Mouse (Mus musculus): Measurements from ENCODE around the gene Babam2.
"Not testable (repeated sequence)": the region's sequence is repeated elsewhere in the genome, so short reads cannot be mapped to it uniquely, and the experiment has no call there.

The Babam2 gene

DNA sequence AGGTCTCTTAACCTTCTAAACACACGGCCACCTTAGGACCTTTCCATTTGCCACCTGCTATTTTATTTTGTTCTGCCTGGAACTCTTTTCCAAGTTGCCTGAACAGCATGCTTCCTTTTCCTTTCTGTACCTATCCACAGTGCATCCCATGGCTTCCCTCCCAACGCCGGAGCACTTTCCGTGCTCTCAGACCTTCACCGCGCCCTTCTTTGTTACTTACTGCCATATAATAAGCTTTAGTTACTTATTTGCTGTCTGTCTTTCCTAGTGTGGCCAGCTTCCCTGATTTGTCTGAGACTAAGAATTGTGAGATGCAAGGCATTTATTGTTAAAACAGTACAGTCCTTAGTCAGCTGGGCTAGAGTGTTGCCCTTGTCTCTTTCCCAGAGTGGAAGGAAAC lies 94.9 kb downstream of the Babam2 start:
- no peak for DNase-seq

DNA sequence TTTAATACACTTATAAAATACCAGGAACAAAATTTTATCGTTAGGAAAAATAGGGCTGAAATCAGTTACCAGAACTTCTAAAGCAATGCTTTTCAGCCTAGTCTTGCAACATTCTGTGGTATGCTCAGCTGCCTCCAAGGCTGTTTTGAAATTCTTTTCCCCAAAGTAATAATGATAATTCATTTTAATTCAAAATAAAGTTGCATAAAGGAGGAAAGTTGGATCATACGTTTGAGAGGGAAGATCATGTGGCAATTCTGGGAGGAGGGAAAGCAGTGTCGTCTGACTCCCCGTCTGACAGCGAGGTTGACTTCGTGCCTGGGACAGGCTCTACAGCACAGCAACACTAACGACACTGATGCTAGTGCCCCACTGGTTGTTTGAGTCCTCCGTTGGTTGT lies 95.4 kb downstream of the Babam2 start:
- DNase-seq = no peak

DNA sequence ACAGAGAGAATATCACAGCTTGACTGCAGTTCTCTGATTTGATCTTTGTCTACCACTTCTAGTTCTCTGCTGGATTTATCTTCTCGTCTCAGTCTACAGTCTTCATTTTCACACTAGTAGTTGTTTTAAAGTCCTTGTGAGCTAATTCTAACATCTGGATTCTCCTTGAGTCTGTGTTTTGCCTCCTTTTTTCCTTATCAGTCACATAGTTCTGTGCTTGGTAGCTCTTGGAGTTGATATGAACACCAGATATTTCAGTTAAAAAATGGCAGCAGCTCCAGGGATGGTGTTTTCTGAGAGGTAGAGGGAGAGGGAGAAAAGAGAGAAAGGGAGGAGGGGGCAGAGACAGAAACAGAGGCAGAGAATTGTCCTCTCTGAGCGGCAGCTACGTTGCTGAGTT lies 97.9 kb downstream of the Babam2 start:
- no peak for DNase-seq

DNA sequence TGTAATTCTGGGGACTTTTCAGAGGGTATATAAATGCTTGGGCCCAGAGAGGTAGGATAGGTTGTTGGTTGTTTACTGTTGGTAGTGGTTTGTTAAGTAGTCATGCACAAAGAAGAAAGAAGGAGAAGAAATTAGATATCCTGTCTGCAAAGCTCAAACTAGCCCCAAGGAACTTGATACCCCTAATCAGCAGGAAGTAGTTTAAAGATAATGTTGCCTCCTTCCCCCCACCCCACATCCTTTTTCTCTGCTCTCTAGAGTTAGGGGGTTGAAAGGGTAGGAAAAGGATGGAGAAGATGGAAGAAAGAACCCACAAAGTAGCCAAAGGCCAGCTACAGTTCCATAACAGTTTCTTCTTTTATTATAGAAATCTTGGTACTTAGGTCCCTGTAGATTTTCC lies 99.5 kb downstream of the Babam2 start:
- no peak for DNase-seq

DNA sequence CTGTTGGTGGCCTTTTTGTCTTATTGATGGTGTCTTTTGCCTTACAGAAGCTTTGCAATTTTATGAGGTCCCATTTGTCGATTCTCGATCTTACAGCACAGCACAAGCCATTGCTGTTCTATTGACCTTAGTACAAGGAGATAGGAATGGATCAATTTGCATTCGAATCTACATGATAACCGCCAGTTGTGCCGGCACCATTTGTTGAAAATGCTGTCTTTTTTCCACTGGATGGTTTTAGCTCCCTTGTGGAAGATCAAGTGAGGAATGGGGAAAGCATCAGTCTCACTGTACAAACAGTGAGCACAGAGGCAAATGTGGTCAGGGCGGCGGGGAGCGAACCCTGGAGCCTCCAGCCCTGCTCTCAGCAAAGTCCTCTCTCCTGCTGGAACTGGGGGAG lies 106.7 kb downstream of the Babam2 start:
- not testable (repeated sequence) for DNase-seq

DNA sequence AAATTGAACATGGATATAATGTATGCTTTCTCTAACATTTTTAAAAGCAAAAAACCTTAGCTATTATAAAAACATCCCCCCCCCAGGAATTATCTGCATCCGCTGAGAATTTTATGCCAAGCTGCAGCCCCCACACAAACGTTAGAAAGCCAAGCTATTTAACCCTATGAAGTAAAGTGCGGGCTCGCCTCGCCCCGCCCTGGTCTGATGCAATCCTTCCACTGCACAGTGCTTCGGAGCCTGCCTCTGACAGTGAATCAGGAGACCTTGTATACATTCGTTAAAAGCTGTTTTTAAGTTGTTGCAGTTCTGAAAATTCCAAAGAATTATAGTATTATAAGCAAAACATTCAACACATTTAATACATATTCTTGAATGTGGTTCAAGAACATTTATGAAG lies 107.3 kb downstream of the Babam2 start:
- no peak for DNase-seq

DNA sequence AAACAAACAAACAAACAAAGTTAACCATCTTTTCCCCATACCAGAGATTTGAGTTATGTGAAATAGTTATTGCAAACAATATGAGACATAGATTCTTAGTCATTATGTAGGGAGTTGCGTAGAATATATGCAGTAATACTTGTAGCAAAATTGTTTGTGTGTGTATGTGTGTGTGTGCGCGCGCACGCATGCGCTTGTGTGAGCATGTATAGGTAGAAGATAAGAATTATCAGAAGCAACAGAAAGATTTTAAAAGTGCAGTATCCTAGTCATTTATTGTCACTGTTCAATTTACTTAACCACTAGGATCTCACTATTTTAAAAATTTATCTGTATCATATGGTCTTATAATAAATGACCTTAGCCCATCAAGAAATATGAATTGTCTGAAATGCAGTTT lies 109.8 kb downstream of the Babam2 start:
- no peak for DNase-seq

DNA sequence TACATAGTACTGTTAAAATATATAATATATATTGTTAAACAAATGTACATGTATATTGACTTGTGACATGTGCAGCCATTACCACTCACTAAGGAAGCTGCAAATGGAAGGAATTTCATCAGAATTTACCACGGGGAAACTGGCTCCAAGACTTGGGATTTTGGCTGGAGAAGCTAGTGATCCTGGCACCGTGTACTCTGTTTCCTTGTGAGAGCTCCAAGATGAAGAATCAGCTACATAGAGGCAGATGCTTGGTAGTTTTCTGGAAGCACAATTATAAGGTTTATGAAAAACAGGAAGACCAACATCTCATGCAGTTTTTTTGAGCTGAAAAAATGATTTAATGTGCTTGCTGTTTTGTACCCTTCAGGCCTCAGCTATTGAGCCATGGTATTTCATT lies 110.8 kb downstream of the Babam2 start:
- no peak for DNase-seq

DNA sequence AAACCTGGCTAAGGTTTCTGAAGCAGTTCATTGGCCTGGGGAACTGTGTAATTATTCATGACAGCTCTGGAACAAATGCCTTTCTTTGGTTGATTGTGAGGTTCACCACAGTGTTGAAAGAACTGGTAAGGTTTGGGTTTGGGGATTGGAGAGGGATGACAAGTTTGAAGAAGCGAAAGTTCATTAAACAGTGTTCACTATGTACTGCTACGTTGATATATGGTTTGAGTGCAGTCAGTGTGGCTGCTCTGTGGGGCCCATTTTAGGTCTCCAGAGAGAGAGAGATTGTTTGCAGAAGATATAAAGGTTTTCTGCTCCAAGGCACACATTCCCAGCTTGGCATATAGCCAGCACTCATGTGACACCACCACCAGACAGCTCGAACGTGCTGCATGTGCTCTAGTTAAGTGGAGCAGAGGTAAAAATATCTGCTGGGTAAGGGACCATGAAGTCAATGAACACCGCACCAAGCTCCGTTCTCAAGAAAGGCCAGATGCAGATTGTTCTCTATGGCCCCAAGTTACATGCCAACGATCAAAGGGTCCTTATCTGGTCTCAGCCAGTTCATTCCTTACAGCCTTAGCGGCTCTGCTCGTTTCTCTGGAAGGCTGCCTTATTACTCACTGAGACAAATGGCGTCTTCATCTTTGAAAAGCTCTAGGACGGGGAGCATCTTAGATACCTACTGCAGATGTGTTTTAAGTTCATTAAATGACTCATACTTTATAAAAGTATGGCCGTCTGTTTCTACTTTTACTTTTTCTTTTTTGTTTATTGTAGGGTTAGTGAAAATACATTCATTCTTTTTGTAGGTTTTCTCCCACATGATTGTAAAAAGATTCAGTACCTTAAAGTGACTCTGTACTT lies 113.5 kb downstream of the Babam2 start:
- no peak for DNase-seq

DNA sequence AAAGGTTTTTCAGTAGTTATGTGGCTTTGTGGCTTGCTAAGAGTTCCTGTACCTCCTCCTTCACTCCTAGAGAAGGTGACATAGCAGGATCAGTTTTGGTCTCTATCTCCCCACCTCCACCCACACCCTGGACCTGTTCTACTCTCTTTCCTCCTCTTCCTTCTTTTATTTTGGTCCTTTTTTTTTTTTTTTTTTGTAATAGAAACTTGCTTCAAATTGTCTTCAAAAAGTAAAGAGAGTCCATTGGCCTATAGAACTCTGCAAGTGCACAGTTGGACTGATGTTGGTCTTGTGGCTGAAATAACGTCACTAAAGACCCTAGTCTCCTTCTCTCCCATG lies 114.1 kb downstream of the Babam2 start:
- DNase-seq = no peak

DNA sequence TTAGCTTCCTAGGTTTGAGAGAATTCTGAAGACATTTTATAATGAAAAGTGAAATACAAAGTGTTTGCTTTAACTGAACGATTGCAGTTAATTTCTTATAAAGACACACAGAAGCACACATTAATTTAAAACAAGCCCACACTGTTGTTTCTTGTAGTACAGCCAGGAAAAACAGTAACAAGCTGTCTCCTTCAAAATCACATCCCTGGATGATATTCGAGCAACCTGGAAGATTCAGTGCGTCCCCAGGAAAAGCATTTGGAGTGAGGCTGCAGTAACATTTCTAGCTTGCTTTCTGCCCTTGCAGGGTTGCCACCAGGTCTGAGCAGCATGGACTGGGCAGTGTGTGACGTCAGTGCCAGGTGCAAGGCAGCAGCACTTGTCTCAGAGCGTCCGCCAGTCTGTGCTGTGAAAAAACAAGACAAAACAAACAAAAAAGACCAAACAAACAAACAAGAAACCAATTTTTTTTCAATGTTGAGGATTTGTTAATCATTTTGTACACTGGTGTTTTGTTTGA lies 115.7 kb downstream of the Babam2 start:
- DNase-seq = no peak

DNA sequence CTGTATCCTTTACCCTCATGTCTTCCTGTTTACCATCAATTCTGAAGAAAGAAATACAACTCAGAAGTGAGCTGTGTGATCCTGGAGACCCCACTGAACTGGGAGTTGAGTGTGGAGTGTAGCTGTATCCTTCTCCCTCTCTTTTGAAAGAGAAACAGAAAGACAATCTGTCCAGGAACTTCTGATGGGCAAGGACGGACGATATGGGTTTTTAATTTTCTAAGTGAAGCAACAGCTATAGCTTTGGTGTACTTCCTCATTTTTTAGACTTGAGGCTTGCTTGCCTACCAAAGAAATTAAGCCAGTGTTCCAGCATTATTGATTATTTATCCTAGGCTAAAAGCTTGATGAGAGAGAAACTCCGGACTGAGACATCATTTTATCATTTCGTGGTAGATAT lies 116.6 kb downstream of the Babam2 start:
- no peak for DNase-seq

DNA sequence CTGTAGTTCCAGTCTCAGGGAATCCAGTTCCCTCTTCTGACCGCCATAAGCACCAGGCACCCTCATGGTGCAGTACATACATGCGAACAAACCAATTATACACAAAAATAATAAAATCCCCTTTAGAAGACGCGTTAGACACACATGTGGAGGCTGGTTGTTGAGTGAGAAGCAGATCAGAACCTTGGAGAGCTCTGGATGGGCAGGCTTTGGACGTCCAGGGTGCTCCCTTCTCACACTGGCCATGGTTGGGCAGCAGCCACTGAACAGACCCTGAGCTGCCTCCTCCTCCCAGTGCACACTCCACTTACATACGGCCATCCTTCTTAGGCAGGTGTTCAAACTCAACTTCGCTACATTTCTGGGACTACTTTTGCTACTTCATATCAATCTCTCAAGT lies 117.6 kb downstream of the Babam2 start:
- no peak for DNase-seq

DNA sequence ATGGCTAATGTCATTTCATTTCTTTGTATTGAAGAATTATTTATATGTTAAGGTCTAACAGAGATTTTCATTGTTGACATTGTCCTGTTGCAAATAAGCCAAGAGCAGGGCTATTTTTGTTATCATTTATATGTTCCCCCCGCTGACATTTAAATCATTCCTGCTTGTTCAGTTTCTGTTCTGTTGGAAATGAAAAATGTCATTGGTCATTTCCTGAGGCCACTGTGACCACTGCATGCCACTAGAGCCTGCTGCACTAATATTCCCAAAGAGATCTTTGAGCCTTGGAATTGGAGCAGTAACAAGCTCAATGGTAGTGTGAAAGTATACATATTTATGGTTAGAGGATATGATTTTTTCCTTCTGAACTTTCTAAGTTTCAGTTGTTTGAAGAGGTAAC lies 118.6 kb downstream of the Babam2 start:
- no peak for DNase-seq

DNA sequence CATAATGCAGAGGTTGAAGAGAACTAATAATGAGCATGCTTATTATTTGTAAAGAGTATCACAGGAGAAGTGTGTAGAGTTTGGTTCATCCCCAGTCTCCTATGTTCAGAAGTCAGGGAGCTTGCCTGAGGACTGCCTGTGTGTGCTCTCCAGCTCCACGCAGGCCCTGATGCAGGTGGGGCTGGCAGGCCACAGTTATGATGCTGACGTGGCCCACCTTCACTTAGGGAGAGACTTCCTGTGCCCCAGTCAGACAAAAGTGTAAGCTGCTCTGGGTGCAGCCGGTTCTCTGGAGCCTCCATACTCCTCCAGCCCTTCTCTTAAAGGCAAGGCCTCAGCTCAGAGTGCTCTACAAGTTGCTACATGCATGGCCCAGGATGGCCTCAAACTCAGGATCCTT lies 123.3 kb downstream of the Babam2 start:
- DNase-seq = peak; percentile 60

DNA sequence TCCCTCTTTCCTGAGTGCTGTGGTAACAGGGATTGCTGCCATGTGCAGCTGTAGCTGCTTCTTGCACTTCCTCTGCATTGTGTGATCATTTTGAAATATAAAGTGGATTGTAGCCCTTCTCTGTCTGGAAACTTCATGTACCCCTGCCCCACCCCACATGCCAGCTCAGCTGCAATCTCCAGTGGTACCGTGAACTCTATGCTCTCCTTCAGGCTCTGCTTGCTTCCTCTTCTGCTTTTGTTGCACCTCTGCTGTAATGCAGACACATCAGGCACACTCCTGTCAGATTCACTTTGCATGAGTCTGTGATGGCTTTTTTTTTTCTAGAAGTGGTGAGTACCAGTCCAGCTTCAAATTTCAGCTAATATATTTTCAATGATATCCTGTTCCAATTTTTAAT lies 123.7 kb downstream of the Babam2 start:
- peak; percentile 29 for DNase-seq

DNA sequence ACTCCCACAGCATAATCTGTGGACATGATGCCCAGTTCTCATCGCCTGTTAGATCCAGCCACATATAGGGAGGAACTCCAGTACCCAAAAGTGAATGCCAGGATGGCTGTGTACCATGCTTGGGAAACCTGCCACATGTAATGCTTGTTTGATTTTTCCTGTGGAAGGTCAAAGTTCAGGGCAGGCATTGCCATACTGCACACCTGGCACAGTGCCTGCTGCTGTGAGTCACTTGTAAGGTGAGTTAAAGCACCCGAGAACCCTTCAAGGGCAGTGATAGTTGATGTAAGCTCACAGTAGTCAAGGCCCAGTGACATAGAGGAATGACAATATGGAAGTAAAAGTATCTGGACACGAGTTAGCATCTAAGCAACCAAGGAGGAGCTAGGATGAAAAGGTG lies 126.2 kb downstream of the Babam2 start:
- no peak for DNase-seq

DNA sequence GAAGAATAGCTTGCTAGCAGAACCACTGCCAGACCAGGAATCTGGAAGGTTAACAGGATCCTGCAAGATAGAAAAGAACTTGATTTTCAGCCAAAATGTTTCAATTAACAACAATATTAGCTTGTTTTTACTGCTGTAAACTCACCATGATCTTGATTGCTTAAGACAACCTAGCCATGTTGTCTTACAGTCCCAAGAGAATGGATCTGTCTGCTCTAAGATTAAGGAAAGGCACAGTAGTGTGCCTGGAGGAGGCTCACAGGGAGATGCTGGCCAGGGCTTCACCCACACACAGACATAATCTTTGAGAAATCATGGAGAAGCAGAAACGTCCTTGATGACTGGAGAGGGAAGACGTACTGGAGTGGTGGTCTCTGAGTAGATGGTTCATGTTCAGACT lies 126.6 kb downstream of the Babam2 start:
- DNase-seq = no peak

DNA sequence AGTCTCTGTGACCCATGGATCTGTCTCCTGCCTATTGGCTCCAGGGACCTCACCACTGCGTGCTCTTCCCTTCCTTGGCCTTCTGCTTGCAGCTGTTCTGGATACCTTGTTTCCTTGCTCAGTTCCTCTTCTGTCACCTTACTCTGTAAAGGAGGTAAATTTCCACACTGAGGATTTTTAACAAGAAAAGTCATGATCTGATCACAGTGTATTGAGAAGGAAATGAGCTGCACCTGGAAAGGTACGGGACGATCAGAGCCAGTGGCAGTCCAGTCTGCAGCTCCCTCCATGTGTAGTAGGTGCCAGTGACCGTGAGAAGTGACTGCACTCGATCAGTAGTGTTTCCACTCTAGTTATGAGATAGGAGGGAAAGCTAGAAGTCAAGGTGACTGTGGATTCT lies 129.8 kb downstream of the Babam2 start:
- DNase-seq = no peak

DNA sequence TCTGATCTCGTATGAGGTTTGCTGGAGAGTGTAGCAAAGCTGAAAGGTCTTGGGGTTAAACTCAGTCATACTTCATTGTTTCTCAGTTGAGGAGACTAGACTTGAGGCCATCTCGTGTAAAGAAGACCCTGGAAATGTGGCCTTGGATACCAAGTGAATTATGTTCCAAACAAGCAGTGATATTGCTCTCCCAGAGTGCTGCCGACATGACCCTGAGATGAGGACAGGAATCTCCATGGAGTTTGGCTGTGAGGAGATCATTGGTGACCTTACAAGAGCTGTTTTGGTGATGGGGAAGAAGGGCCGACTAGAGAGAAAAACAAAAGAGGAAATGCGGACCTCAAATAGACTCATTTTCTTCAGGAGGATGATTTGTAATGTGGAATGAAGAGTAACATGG lies 130.4 kb downstream of the Babam2 start:
- DNase-seq = no peak

DNA sequence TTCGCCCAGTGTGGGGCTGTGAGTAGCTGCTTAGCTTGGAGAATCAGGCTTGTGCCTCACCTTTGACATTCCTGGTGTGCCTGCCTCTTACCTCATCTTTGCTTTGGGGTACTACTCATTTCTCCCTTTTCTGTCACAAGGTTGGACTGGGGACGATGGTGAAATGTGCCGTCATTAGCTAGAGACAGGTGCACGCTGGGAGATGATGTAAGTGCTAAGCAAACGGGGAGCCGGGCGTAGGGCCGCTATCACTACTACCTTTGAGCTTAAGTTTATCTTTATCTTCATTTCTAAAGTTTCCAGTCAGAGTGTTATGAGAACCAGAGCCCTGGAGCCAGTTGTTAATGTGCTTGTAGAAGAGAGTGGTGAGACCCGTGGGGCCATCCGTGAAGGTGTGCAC lies 131.3 kb downstream of the Babam2 start:
- no peak for DNase-seq

DNA sequence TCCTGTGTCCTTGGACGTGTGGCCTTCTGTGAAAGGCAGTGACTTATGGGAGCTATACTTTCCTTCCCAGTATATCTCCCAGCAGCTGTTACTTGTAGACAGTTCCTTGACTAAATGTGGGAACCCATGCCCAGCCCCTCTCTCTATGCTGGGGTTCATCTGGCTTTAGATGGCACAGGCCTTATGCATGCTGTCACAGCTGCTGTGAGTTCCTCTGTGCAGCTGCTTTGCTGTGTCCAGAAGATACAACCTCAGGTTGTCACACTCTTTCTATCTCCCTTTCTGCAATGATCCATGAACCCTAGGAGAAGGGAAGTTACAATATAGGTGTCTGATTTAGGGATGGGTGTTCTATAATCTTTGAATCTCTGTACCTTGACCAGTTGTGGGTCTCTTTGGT lies 132.1 kb downstream of the Babam2 start:
- no peak for DNase-seq

DNA sequence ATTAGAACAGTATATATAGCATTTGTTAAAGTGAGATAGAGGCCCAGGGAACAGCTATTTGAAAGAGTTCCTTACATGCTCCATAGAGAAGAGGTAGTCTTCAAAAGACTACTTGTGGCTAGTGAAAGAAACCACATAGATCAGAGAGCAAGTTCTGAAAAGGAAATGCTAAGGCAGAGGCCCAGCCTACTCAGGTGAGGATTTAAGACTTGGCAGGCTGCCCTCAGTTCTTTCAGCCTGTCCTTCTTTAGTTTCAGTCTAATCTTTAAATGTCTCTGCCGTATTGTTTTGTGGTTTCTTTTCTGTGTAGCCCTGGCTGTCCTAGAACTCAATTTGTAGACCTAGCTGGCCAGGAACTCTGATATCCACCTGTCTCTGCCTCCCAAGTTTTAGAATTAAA lies 134.1 kb downstream of the Babam2 start:
- DNase-seq = no peak

DNA sequence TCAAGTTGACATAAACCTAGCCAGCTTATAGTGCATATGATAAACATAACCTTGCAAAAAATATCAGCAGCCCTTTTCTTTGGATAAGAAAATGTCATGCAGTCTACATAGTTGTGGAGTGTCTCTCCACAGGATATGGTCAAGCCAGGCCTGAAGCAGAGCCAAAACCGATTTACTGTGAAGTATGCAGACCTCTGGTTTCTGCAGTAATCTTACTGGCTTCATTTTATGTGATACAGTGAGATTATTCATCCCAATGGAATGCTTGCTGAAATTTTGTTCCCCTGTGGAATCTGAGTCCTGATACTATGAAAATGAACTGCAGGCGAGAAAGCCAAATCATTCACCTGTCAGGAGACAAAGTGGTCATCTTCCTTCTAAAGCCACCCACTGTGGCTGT lies 138.2 kb downstream of the Babam2 start:
- no peak for DNase-seq

DNA sequence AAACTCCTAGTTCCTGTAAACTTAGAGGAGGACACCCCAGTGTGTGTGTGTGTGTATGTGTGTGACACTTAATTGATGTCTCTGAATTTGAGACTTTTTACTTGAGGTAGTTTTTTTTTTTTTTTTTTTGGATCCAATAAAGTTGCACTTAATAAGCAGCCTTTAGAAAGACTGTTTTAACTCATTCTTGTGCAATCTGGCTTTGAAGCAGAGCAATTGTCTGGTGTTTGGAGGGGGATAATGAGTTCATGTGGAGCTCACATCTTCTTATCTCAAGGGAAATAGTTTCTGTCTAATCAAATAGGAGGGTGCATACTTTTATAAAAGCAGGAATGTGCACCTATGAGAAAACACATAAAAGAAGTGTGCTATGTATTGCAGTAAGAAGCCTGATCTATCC lies 142.5 kb downstream of the Babam2 start:
- DNase-seq = no peak

Data from thymus, postnatal 4 days (tissue).